Mouse (Mus musculus) forebrain, embryonic 16.5 days (tissue): ENCODE results near the gene Emc10. TPM values are rescaled to one million over a fixed set of nuclear protein-coding genes. Genes with fewer than 3 reads are reported as not detected.

Experiments
- ATAC-seq: fragments of 200-750 bp; cut with Nextera tagmentation; 2 replicates; pipeline ENCODE4 v1.8.0; 2017; ENCODE audit warnings: mild to moderate bottlenecking, moderate library complexity
- H3K27ac ChIP-seq: fragments of 300-500 bp; sonication (generic); 2 replicates; pipeline ENCODE4 v1.5.1; 2014; ENCODE audit warnings: low read length, control low read depth
- H3K27me3 ChIP-seq: fragments of 300-500 bp; sonication (generic); replicated peaks from 2 replicates; pipeline ENCODE4 v1.6.1; 2014; ENCODE audit warnings: low read length; ENCODE audit not compliant: control insufficient read depth, insufficient read depth
- H3K36me3 ChIP-seq: fragments of 300-500 bp; sonication (generic); 2 replicates; pipeline ENCODE4 v1.6.1; 2014; ENCODE audit not compliant: control insufficient read depth, insufficient read depth
- H3K4me1 ChIP-seq: fragments of 300-500 bp; sonication (generic); replicated peaks from 2 replicates; pipeline ENCODE4 v1.6.1; 2014; ENCODE audit warnings: low read length; ENCODE audit not compliant: control insufficient read depth, insufficient read depth
- H3K4me2 ChIP-seq: fragments of 300-500 bp; sonication (generic); 2 replicates; pipeline ENCODE4 v1.6.1; 2014; ENCODE audit warnings: mild to moderate bottlenecking, low read length, control low read depth
- H3K4me3 ChIP-seq: fragments of 300-500 bp; sonication (generic); replicated peaks from 2 replicates; pipeline ENCODE4 v1.5.1; 2014; ENCODE audit warnings: mild to moderate bottlenecking, low read length, control low read depth
- H3K9ac ChIP-seq: fragments of 300-500 bp; sonication (generic); replicated peaks from 2 replicates; pipeline ENCODE4 v1.6.1; 2014; ENCODE audit warnings: low read depth, low read length, control low read depth
- H3K9me3 ChIP-seq: fragments of 300-500 bp; sonication (generic); 2 replicates; pipeline ENCODE4 v1.6.1; 2016; ENCODE audit warnings: low read length; ENCODE audit not compliant: control insufficient read depth
- WGBS: fragments of 180-500 bp; shearing (Covaris S2); extraction: QIAGEN DNeasy Blood & Tissue Kit; methylation state at CpG from one replicate; pipeline ENCODE4 v1.1.7; 2014; 5-methylcytosine and 5-hydroxymethylcytosine counted together
- polyA plus RNA-seq: library from polyadenylated mRNA; unstranded; fragments of >200 nt; fragmentation: Nextera tagmentation; extraction: Ambion mirVana; gene quantifications from 2 replicates; pipeline ENCODE4 v1.2.1, GENCODE M21; 2015

The Emc10 gene
- polyA plus RNA-seq, 1 experiment from 2014 or later = 127 TPM

DNA sequence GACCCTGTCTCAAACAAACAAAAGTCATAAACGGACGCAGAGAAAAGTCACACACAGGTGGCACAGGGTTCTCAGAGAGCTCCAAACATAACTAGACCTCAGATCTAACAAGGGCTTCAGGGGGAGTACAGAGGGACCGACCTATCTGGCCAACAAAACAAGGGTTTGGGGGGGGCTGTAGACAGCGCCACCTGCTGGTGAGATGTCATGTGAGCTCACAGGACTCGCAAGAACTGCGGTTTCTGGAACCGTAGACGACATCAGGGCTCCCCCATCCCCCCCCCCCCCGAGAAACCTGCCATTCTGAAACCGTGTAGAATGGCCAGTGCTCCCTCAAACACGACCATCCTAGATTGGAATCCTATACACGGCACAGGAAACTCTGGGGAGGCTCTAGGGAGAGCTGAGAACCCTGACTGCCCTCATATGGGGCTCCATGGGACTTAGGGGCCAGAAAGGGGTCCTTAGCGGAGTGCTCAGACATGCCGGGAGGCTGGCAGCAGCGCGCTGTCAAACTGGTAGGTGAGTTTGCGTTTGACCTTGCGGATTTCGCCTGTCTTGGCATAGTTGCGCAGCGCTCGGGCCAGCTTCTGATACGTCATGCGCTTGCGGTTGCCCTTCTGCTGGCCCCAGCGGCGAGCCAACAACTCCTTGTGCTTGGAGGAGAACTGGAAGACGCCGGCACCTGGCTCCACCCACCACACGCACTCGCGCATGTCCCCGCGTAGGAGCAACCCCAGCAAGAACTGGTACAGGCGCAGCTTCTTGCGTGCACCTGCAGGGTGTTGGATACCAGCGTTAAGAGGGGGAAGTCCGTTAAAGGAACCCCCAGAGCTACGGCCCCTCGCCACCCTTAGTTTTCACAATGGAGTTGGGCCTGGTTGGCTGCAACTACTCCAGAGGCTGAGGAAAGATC lies 31.4 kb upstream of the Emc10 start:
- Histone ChIP-seq H3K27ac (no peak overlapping the region), H3K27me3 (0 out of 2 replicates have a peak, but pooled peaks cover 8% of the 10 kb centered on the region), H3K4me2 (peak overlapping the region; percentile 81), H3K9me3 (no peaks in the 10 kb centered on the region), H3K36me3 (no peaks in the 10 kb centered on the region), H3K9ac (peak overlapping the region; percentile 52), H3K4me3 (peak overlapping the region; percentile 44), H3K4me1 (peaks cover 12% of the 10 kb centered on the region)
- peak; percentile 47; the same call in 1 of the 2 replicates for ATAC-seq
- WGBS = 4% methylated on average over 40 of the region's 40 CpGs

GRCm38 (mm10) chr7:44526414-44527154 lies 30.3 kb upstream of the Emc10 start:
- Histone ChIP-seq H3K4me1 (peaks cover 14% of the 10 kb centered on the region), H3K4me2 (no peak overlapping the region), H3K9ac (no peak overlapping the region), H3K36me3 (no peaks in the 10 kb centered on the region), H3K9me3 (no peaks in the 10 kb centered on the region), H3K27me3 (peaks cover 12% of the 10 kb centered on the region; the same call in 1 of the 2 replicates), H3K27ac (no peak overlapping the region), H3K4me3 (no peak overlapping the region)
- WGBS = 88% methylated on average over 14 of the region's 14 CpGs
- ATAC-seq = no peak

- peaks cover 16% of the 10 kb centered on the region for H3K4me1 ChIP-seq
- no peaks in the 10 kb centered on the region for H3K9me3 ChIP-seq
- H3K4me2 ChIP-seq = peak overlapping the region; percentile 23
- WGBS = 12% methylated on average over 22 of the region's 22 CpGs
- no peaks in the 10 kb centered on the region for H3K36me3 ChIP-seq
- H3K9ac ChIP-seq = no peak overlapping the region
- no peak overlapping the region for H3K4me3 ChIP-seq
- H3K27me3 ChIP-seq = peaks cover 12% of the 10 kb centered on the region; the same call in 1 of the 2 replicates
- no peak for ATAC-seq
- no peak overlapping the region for H3K27ac ChIP-seq
Observed at GRCm38 (mm10) chr7:44525126-44525832, 28.9 kb upstream of the Emc10 start.

DNA sequence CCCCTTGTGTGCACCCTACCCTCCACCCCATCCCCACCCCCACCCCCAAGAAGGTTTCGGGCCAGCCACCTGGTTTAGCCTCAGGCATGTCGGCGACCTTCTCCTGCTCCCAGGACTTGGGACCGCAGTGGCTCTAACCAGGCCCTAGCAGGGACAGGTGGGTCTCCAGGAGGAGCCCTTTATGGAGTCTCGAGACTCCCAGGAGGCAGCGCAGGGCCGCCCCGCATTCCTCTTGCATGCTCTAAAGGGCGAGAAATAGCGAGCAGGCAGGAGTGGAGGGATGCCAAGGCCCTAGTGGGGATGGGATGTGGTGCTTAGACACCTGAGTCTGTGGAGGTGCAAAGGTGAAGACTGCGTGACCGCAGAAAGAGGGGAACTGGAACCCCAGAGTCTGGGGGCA lies 28.2 kb upstream of the Emc10 start, which contains the start of gene Mybpc2:
Gene Mybpc2, minus strand, starts transcription at position 155 of the 400 bp plus-strand sequence.
- WGBS = 34% methylated on average over 12 of the region's 12 CpGs
- no peak for ATAC-seq
- no peak within 1 kb of the TSS for H3K4me3 ChIP-seq
- H3K4me2 ChIP-seq = peak within 1 kb of the TSS; percentile 23
- H3K4me1 ChIP-seq = peaks cover 16% of the 10 kb centered on the region
- no peaks in the 10 kb centered on the region for H3K36me3 ChIP-seq
- H3K9ac ChIP-seq = no peak within 1 kb of the TSS
- no peak within 1 kb of the TSS for H3K27ac ChIP-seq
- H3K9me3 ChIP-seq = no peaks in the 10 kb centered on the region
- H3K27me3 ChIP-seq = peaks cover 12% of the 10 kb centered on the region; the same call in 1 of the 2 replicates

DNA sequence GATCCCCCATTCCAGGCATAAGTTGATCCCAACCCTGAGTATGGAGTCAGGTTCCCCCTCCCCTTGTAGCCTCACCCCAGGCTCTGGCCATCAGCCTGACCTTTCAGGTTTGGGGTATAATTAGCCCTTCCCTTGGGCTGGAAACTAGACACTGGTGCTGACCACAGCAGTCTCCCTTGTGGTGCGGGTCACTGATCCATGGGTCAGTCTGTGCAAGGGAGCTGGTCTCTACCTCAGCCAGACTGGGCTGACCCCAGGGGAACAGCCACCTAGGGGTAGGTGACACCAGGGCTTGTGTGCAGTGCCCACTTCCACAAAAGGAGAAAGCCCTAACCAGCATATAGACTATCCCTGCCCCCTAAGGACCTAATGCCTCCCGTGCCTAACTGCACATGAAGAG lies 26.7 kb upstream of the Emc10 start:
- H3K9me3 ChIP-seq = no peaks in the 10 kb centered on the region
- no peaks in the 10 kb centered on the region for H3K36me3 ChIP-seq
- no peak overlapping the region for H3K9ac ChIP-seq
- WGBS = 91% methylated on average over 2 of the region's 2 CpGs
- peaks cover 13% of the 10 kb centered on the region for H3K4me1 ChIP-seq
- ATAC-seq = no peak
- no peak overlapping the region for H3K27ac ChIP-seq
- no peak overlapping the region for H3K4me2 ChIP-seq
- H3K4me3 ChIP-seq = no peak overlapping the region
- H3K27me3 ChIP-seq = peaks cover 14% of the 10 kb centered on the region; the same call in 1 of the 2 replicates

DNA sequence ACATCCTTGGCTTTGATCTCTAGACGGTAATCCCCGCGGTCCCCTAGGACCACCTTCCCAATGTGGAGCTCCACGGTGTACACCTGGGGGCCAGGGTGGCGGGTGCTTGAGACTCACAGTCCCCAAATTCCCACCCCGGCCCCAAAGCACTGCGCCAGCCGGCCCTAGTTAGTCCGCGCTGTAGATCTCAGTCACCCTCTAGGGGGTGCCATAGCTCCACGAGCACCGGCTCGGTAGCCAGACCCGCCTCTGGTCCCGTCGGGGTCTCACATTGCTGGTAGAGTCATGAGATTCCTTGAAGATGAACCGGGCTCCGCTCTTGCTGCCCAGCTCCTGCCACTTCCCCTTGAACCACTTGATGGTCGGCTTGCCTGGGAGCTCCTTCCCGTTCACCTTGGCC lies 25.4 kb upstream of the Emc10 start:
- Histone ChIP-seq H3K36me3 (no peaks in the 10 kb centered on the region), H3K27ac (no peak overlapping the region), H3K9me3 (no peaks in the 10 kb centered on the region), H3K4me2 (peak overlapping the region; percentile 36), H3K4me1 (peaks cover 9% of the 10 kb centered on the region), H3K4me3 (0 out of 2 replicates have a peak overlapping the region, but pooled peaks have one; percentile 11), H3K27me3 (peaks cover 14% of the 10 kb centered on the region; the same call in 1 of the 2 replicates), H3K9ac (0 out of 2 replicates have a peak overlapping the region, but pooled peaks have one; percentile 35)
- peak; percentile 71 for ATAC-seq
- 3% methylated on average over 20 of the region's 20 CpGs for WGBS

DNA sequence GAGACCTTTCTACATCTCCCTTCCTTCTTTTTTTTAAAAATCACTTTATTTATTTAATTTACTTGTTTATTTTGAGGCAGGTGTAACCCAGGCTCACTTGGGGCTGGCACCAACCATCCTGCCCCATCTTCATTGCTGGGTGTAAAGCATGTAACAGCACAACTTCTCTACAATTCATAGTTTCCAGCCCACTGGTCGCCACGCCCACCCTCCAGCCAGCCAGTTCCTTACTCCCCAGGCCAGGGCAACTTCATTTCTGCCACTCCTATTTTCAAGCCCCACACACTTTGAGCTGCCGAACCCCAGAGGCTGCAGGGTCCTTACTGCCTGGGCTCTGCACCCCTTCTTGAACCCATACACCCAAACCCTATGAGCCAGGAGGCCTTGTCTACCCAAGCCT lies 24.7 kb upstream of the Emc10 start:
- H3K4me1 ChIP-seq = peaks cover 9% of the 10 kb centered on the region
- H3K27ac ChIP-seq = no peak overlapping the region
- H3K4me3 ChIP-seq = no peak overlapping the region
- H3K4me2 ChIP-seq = no peak overlapping the region
- H3K9me3 ChIP-seq = no peaks in the 10 kb centered on the region
- 69% methylated on average over 3 of the region's 3 CpGs for WGBS
- no peaks in the 10 kb centered on the region for H3K36me3 ChIP-seq
- H3K27me3 ChIP-seq = peaks cover 14% of the 10 kb centered on the region; the same call in 1 of the 2 replicates
- no peak overlapping the region for H3K9ac ChIP-seq
- ATAC-seq = no peak

GRCm38 (mm10) chr7:44519240-44519913 lies 23.0 kb upstream of the Emc10 start:
- no peak for ATAC-seq
- no peak overlapping the region for H3K9ac ChIP-seq
- WGBS = 72% methylated on average over 9 of the region's 9 CpGs

More at GRCm38 (mm10) chr7:44519240-44519913, 23.0 kb upstream of the Emc10 start:
- H3K4me1 ChIP-seq = peaks cover 4% of the 10 kb centered on the region
- H3K4me3 ChIP-seq = no peak overlapping the region
- H3K9me3 ChIP-seq = no peaks in the 10 kb centered on the region
- no peak overlapping the region for H3K4me2 ChIP-seq
- H3K36me3 ChIP-seq = no peaks in the 10 kb centered on the region
- H3K27ac ChIP-seq = no peak overlapping the region
- H3K27me3 ChIP-seq = peaks cover 16% of the 10 kb centered on the region; the same call in 1 of the 2 replicates
